Mouse (Mus musculus) heart, postnatal 10 days (tissue): Measurements from ENCODE around the gene Map3k4. TPM values are rescaled to one million over a fixed set of nuclear protein-coding genes. Genes with fewer than 3 reads are reported as not detected.
"Not testable (repeated sequence)": the region's sequence is repeated elsewhere in the genome, so short reads cannot be mapped to it uniquely, and the experiment has no call there.

Source experiments
- DNase-seq, 2 experiments: peaks; one replicate each; pipeline ENCODE4 v3.0.0; 2021
- intact Hi-C: fragments of 180-260 bp; cut with DNase I; formaldehyde crosslinking; loops from one replicate; pipeline ENCODE4 v1.15.1; 2025
- total RNA-seq, 2 experiments: library from RNA; stranded (reverse); gene quantifications; 2 replicates each; pipeline ENCODE4 v1.2.3; 2021

Map3k4 gene
- total RNA-seq, 2 experiments from 2014 or later: 35.6 to 39.4 TPM

GRCm38 (mm10) chr17:12228001-12228400 is 90.6 kb downstream of the Map3k4 start:
- intact Hi-C loops: no loop called here
- peak in 1 of 2 experiments; percentile 34 for DNase-seq

DNA sequence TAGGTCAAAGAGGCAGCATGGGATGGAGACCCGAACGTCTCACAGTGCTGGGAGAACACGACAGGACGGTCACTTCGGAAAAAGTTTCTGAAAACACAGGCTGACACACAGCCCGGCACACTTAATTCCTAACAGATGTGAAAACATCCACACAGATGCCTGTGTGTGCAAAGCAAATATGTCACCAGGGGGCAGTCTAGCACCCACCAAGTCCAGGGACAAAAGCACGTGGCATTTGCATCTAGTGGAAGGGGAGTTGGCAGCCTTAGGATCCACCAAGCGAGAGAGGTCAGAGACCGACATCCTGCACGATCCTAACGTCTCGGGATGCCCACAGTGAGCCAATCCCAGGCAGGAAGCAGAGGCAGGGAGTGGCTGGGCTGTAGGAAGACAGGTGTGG is 92.0 kb downstream of the Map3k4 start:
- DNase-seq: peak; percentile 38 to 65
- intact Hi-C loops: loop anchor here (2.0 kb wide), 1 partner anchor 142 kb away; no protein-coding TSS in a partner anchor

DNA sequence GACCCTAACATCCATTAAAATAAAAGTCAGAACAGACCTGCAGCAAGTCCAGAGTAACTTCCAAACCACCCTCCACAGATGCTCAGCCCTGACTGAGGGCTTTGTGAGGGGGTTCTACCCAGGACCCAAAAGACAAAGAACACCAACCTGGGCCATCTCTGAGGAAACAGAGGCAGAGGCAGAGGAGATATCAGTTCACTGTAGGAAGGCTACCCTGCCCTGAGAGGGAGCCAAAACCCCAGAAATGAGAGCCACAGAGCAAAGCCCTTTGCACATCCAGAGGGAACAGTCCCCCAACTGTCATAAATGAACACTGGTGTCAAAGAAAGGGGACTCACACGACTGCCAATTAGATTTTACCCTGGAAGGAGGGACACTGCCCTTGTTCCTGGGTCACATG is 93.4 kb downstream of the Map3k4 start:
- intact Hi-C loops: no loop called here
- DNase-seq: no peak

DNA sequence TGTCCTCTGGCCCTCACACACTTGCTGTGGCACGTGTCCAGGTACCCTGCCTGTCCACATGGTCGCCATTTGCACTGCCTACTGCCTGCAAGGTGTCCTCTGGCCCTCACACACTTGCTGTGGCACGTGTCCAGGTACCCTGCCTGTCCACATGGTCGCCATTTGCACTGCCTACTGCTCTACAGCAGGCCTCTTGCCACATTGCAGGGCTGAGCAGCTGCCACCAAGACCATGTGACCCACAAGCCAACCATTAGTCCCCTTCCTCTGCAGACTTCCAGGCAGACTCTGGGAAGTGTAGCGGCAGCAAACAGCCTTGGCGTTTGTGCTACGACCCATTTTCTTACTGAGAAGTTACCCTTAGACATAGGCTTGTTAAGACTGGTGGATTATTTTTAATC is 94.0 kb downstream of the Map3k4 start:
- not testable (repeated sequence) for DNase-seq

DNA sequence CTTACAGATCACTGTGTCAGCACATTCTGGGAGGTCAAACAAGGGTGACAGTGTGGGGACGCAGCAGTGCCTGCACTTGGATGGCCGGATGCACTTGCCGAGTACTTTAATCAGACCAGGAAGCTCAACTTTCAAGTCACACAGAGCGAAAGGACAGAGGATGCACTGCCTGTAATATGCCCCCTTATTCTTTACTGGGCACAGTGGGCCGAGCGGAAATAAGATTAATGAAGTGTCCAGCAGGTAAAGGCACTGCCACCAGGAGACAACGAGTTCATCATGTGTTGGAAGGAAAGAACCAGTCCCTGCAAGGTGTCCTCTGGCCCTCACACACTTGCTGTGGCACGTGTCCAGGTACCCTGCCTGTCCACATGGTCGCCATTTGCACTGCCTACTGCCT is 94.5 kb downstream of the Map3k4 start:
- intact Hi-C loops: no loop called here

More for the DNA sequence above, 94.0 kb downstream of the Map3k4 start:
- intact Hi-C loops: not testable (repeated sequence)

DNA sequence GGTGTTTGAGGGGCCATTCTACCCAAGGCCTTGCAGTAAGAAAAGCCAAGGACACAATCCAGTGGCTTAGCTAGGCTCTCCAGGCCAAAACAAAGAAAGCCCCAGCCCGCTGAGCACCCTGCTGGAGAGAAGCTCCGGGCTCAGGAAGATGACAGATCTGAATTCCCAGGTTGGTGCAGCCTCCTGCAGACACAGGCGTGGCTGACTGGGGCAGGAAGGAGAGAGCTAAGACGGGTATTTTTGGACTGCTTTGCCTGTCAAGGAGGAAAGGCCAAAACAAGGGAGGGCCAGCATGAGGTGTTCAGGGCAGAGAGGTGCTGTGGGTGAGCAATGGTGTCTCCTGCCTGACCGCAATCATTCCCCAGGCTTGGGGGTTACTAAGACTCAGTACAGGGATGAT is 94.9 kb downstream of the Map3k4 start:
- intact Hi-C loops: no loop called here
- DNase-seq: no peak

More for the DNA sequence above, 94.5 kb downstream of the Map3k4 start:
- DNase-seq: no peak

- intact Hi-C loops: no loop called here
- no peak for DNase-seq
Observed at GRCm38 (mm10) chr17:12221926-12222325, 96.7 kb downstream of the Map3k4 start.

GRCm38 (mm10) chr17:12216224-12216623 is 102.4 kb downstream of the Map3k4 start:
- DNase-seq: no peak

GRCm38 (mm10) chr17:12213430-12213829 is 105.2 kb downstream of the Map3k4 start:
- intact Hi-C loops: no loop called here
- no peak for DNase-seq

More at GRCm38 (mm10) chr17:12216224-12216623, 102.4 kb downstream of the Map3k4 start:
- intact Hi-C loops: no loop called here

- intact Hi-C loops: no loop called here
- no peak for DNase-seq
Observed at GRCm38 (mm10) chr17:12212341-12212740, 106.3 kb downstream of the Map3k4 start.

GRCm38 (mm10) chr17:12211890-12212289 is 106.7 kb downstream of the Map3k4 start:
- no peak for DNase-seq
- intact Hi-C loops: loop anchor here (2.0 kb wide), 1 partner anchor 107 kb away; no protein-coding TSS in a partner anchor

DNA sequence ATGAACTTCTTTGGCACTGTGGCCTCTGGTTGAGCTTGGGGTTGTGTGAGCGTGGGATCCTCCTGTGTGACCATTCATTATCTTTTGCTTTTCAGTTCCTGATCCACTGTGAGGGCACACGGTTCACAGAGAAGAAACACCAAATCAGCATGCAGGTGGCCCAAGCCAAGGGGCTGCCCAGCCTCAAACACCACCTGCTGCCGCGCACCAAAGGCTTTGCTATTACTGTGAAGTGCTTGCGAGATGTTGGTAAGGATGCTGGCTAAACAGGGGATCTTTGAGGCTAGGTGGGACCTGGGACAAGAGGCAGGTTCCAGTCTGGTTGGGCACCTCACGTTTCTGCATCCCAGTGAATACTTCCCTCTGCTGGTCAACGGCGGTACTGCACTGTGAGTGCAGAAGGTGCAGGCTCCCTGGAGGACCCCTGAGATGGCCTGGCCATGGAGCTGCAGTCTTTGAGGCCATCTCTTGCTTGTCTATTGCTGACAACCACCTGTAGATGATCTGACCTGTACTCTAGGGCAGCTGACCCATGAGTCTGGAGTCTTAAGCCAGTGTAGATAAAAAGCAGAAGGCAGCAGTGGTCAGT is 108.0 kb downstream of the Map3k4 start:
- intact Hi-C loops: loop anchor here (1.0 to 2.0 kb wide), 2 partner anchors 106 to 171 kb away; no protein-coding TSS in a partner anchor
- DNase-seq: peak; percentile 87 to 95

GRCm38 (mm10) chr17:12209481-12209880 is 109.1 kb downstream of the Map3k4 start:
- intact Hi-C loops: loop anchor here (2.0 to 5.0 kb wide), 2 partner anchors 37 to 87 kb away; no protein-coding TSS in a partner anchor
- no peak for DNase-seq

GRCm38 (mm10) chr17:12207022-12207548 is 111.5 kb downstream of the Map3k4 start:
- intact Hi-C loops: loop anchor here (5.0 kb wide), 1 partner anchor 35 kb away; no protein-coding TSS in a partner anchor
- no peak for DNase-seq

DNA sequence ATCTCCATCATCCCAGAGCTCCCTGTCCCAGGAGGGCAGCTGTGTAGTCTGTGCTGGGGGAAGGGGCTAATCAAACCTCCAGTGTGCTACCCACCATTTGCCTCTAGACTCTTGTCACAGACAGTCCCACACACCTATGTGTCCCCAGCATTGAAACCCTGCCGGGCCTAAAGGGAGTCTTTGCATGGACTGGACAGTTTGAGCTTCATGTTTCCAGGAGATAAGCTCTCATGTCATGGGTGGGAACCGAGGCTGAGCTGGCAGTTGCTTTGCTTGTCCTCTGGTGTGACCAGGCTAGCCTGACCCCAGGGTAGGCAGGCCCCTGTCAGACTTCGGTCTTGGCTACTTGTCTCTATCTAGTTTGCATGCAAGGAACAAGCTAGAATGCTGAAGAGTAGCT is 112.3 kb downstream of the Map3k4 start:
- intact Hi-C loops: loop anchor here (5.0 kb wide), 1 partner anchor 34 kb away; no protein-coding TSS in a partner anchor
- DNase-seq: no peak

DNA sequence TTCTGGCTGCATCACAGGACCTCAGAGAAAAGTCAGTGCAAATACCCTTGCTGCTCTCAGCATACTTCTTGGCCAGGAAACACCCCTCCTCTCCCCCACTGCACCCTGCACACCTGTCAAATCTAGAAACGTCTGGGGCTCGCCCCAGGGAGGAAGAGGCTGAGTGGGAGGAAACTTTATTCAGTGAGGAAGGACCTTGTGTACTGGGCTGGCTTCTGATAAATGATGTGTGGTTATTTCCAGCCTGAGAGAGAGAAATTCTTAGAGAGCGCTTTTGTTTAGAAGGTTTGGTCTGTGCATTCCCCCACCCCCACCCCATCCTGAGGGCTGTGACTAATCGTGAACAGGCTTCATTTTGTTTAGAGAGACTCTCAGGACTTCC is 112.9 kb downstream of the Map3k4 start:
- DNase-seq: no peak
- intact Hi-C loops: loop anchor here (5.0 kb wide), 1 partner anchor 33 kb away; no protein-coding TSS in a partner anchor

DNA sequence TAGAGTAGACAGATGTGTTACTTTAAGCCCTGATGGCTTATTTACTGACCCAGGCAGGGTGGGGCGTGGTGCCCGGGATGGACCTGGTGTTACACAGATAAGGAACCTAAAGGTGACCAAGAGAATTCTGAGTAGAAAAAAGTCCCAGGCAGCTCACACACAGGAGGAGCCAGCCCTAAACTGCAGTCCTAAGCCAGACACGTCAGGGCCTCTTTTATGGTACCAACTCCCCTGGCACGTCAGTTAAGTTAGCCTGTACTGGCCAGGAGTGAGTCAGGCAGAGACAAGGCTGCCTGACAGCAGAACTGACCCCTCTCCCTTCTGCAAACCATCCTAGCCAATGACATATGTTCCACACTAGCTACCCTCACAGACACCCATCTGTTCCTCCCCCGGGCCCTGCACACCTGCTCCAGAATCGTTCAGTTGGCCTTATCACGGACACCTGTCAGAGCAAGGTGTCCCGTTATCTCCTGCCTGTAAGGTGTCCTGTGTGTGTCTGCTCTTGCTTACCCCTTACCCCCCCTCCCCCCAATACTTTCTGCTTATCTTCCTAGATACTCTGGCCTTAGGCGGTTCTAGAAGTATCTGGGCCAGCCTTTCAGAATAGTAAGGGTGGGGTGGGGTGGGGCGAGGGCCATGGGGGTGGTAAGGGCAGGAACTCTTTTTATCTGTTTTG is 113.4 kb downstream of the Map3k4 start:
- no peak for DNase-seq
- intact Hi-C loops: loop anchor here (5.0 kb wide), 1 partner anchor 33 kb away; no protein-coding TSS in a partner anchor

DNA sequence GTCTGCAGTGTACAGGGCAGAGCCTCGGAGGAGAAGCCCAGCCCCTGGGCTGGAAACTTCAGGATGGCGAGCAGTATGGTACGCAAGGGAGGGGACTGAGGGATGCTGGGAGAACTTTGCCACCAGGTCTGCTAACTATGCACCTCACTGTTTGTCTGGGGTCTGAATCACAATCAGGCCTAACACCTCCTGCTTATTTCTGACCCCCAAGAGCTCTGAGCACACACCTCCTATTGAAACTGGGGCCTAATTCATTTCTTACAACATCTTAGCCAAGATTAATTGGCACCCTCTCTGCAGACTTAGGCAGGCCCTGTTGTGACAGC is 113.9 kb downstream of the Map3k4 start:
- intact Hi-C loops: loop anchor here (5.0 kb wide), 1 partner anchor 32 kb away; no protein-coding TSS in a partner anchor
- no peak for DNase-seq

DNA sequence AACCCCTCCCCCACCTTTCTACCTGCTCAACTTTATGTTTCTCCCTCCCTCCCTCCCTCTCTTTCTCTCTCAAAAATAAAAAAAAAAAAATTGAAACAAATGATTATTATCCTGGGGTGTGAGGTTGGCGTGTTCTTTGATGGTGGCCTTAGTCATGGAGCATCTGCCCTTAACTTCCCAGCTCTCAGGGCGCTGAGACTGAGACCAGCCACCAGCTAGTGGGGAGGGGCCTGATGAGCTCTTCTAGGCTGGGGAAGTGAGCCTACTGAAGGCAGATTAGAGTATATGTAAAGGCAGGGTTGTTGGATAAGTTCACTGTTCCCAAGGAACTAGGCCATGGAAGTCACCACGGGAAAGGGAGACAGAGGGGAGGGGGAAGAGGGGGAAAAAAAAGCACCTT is 114.3 kb downstream of the Map3k4 start:
- no peak for DNase-seq
- intact Hi-C loops: no loop called here

DNA sequence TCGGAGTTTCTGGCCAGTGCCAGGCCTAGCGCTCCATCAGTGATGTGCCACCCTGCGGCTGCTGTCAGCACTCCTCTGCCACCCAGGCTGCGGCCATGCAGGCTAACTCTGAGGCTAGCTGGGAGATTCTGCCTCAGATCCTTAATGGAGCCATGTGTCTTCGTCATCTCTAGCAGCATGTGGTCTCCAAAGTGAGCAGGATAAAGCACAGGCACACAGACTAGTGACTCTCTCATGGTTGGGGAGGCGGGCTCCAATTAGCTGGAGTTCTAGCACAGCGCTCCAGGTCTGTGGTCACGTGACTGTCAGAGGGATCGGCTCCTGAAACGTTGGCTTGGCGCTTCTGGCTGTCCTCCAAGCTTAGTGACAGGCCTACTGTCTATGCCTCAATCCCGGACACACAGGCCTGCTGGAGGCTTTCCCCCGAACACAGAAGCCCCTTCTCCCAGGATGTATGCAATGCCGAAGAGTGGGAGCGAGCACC is 115.1 kb downstream of the Map3k4 start:
- peak; percentile 32 to 36 for DNase-seq
- intact Hi-C loops: no loop called here

DNA sequence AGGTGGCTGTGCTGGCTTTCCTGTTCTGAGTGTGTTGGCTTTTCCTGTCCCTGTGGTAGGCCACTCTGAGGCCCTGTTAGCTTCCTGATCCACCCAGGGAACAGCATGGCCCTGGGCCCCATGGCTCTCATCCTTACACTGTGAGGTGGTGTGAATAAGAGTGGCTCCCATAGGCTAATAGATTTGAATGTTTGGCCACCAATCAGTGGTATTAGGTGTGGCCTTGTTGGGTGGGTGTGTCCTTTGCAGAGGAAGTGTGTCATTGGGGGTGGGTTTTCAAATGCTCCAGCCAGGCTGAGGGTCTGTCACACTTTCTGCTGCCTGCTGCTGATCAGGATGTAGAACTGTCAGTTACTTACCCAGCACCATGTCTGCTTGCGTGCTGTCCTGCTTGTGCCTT is 117.5 kb downstream of the Map3k4 start:
- no peak for DNase-seq
- intact Hi-C loops: no loop called here

DNA sequence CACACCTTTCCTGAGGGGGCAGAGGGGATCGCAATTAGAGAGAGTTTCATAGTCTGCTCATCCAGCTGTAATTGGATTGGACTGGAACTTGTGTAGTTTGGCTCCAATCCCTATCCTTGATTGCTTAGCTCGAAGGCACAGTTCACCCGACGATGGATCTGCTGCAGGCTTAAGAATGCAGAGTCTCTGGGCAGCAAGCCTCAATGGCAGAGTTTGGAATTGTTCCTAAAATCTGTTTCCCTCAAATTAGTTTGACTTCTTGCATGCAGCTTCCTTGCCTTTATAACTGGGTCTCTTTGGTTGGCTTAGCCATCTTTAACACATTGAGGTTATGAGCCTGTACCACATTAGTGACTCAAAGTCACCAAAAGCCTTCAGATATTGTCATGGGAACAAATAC is 118.7 kb downstream of the Map3k4 start:
- intact Hi-C loops: no loop called here

More for the DNA sequence above, 118.7 kb downstream of the Map3k4 start:
- no peak for DNase-seq
